Mouse (Mus musculus): Measurements from ENCODE around the gene Tmem132d.

GRCm38 (mm10) chr5:128452196-128452595 is 19.3 kb upstream of the Tmem132d start:
- TF ChIP-seq POLR2A (IDR thresholded peaks at IDR 0.05; ENCODE audit: borderline replicate concordance, extremely low read depth, low read depth, low read length) (no peak), CTCF (IDR thresholded peaks at IDR 0.05; ENCODE audit: insufficient read depth, low read length) (no peak)
